10 mouse cellular contexts compared by ENCODE assay signal in the genomic region with DNA sequence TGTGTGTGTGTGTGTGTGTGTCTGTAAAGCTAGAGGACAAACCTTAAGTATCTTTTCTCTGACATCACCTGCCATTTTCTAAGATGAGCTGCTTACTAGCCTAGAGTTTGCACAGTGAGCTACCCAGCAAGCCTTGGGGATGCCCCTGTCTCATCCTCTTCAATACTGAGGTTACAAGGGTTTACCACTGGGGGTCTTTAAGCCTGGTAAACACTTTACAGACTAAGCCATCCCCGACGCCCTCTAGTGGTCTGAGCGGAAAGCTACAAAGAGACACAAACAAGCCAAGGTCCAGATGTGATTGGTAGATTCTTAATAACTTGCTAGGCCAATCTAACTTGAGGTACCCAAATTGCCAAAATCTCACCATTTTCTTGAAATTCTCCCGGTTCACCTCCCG.
DNase-seq lines count a peak whose midpoint lies in the region; ATAC-seq and TF ChIP-seq lines count a peak whose summit lies in the region.
"Had no signal": no experiment of that assay in that cellular context is flagged by ENCODE, and none has a peak within 500 bp of the region (broad histone marks: within the 10 kb centered on the region; RNA-seq: fewer than 3 reads in every experiment).

No protein-coding gene starts in this region.

- no peaks in the 10 kb centered on the region for H3K27me3 ChIP-seq in forebrain, embryonic 11.5 days (ENCODE audit: control insufficient read depth, insufficient read depth, low read length)
- no peaks in the 10 kb centered on the region for H3K27me3 ChIP-seq in forebrain, embryonic 12.5 days
- H3K27me3 ChIP-seq in embryonic facial prominence, embryonic 14.5 days (replicated peaks; ENCODE audit: control insufficient read depth, insufficient read depth, low read length): no peaks in the 10 kb centered on the region
- no peaks in the 10 kb centered on the region for H3K27me3 ChIP-seq in stomach, postnatal 0 days (ENCODE audit: control insufficient read depth, insufficient read depth, low read length)
- H3K27me3 ChIP-seq: embryonic facial prominence, embryonic 15.5 days; hindbrain, embryonic 15.5 days had no signal

- peak; percentile 69 for TF ChIP-seq CTCF in stomach, postnatal 0 days (IDR thresholded peaks at IDR 0.05; ENCODE audit: low read depth)

- TF ChIP-seq EP300 in stomach, postnatal 0 days (optimal IDR thresholded peaks at IDR 0.05): no peak

- H3K27ac ChIP-seq in forebrain, embryonic 11.5 days (ENCODE audit: low read depth, low read length): no peak overlapping the region
- no peak overlapping the region for H3K27ac ChIP-seq in forebrain, embryonic 12.5 days
- no peak overlapping the region for H3K27ac ChIP-seq in embryonic facial prominence, embryonic 14.5 days (replicated peaks; ENCODE audit: low read depth, low read length)
- no peak overlapping the region for H3K27ac ChIP-seq in stomach, postnatal 0 days (replicated peaks)
- H3K27ac ChIP-seq: embryonic facial prominence, embryonic 15.5 days; hindbrain, embryonic 15.5 days had no signal

- H3K36me3 ChIP-seq in forebrain, embryonic 11.5 days (ENCODE audit: control insufficient read depth, insufficient read depth, low read length): no peaks in the 10 kb centered on the region
- no peaks in the 10 kb centered on the region for H3K36me3 ChIP-seq in forebrain, embryonic 12.5 days (replicated peaks)
- H3K36me3 ChIP-seq in embryonic facial prominence, embryonic 14.5 days (ENCODE audit: control insufficient read depth, insufficient read depth, low read length): no peaks in the 10 kb centered on the region
- H3K36me3 ChIP-seq in stomach, postnatal 0 days (ENCODE audit: control insufficient read depth, insufficient read depth, low read length): no peaks in the 10 kb centered on the region
- H3K36me3 ChIP-seq: embryonic facial prominence, embryonic 15.5 days; hindbrain, embryonic 15.5 days had no signal

- ATAC-seq in forebrain, embryonic 11.5 days (replicated peaks; ENCODE audit: low FRiP score): no peak
- no peak for ATAC-seq in forebrain, embryonic 12.5 days (ENCODE audit: low FRiP score)
- no peak for ATAC-seq in embryonic facial prominence, embryonic 14.5 days (ENCODE audit: low read depth)
- no peak for ATAC-seq in stomach, postnatal 0 days (ENCODE audit: low FRiP score, low TSS enrichment)
- no peak for ATAC-seq in erythroid progenitor cell, adult 5-6 weeks (replicated peaks; ENCODE audit: low FRiP score, poor library complexity, severe bottlenecking)

- no peaks in the 10 kb centered on the region for H3K9me3 ChIP-seq in forebrain, embryonic 11.5 days (ENCODE audit: control insufficient read depth, low read length)
- H3K9me3 ChIP-seq in forebrain, embryonic 12.5 days: no peaks in the 10 kb centered on the region
- H3K9me3 ChIP-seq in embryonic facial prominence, embryonic 14.5 days (ENCODE audit: control insufficient read depth, low read length): no peaks in the 10 kb centered on the region
- no peaks in the 10 kb centered on the region for H3K9me3 ChIP-seq in stomach, postnatal 0 days (ENCODE audit: control insufficient read depth, low read length)
- H3K9me3 ChIP-seq: embryonic facial prominence, embryonic 15.5 days; hindbrain, embryonic 15.5 days had no signal

- peak; percentile 76 for DNase-seq in forebrain, embryonic 11.5 days (ENCODE audit: low spot score)
- DNase-seq in lung, postnatal 10 days: peak; percentile 4
- no peak for DNase-seq in lung, postnatal 14 days
- peak; percentile 48 for DNase-seq in embryonic facial prominence, embryonic 14.5 days (ENCODE audit: low spot score)
- no peak for DNase-seq in stomach, postnatal 0 days (ENCODE audit: low spot score)
- DNase-seq in left cerebral cortex, adult 8-10 months (ENCODE audit: low spot score in 2 of 2): no peak

- H3K9ac ChIP-seq in forebrain, embryonic 11.5 days (ENCODE audit: low read length): no peak overlapping the region
- no peak overlapping the region for H3K9ac ChIP-seq in forebrain, embryonic 12.5 days
- no peak overlapping the region for H3K9ac ChIP-seq in embryonic facial prominence, embryonic 14.5 days (ENCODE audit: low read depth, low read length)
- no peak overlapping the region for H3K9ac ChIP-seq in stomach, postnatal 0 days (ENCODE audit: low read length)
- H3K9ac ChIP-seq: embryonic facial prominence, embryonic 15.5 days; hindbrain, embryonic 15.5 days had no signal

- H3K4me2 ChIP-seq in forebrain, embryonic 11.5 days (ENCODE audit: low read depth, low read length, severe bottlenecking): no peak overlapping the region
- H3K4me2 ChIP-seq in forebrain, embryonic 12.5 days: no peak overlapping the region
- no peak overlapping the region for H3K4me2 ChIP-seq in embryonic facial prominence, embryonic 14.5 days (ENCODE audit: low read depth, low read length)
- no peak overlapping the region for H3K4me2 ChIP-seq in stomach, postnatal 0 days (replicated peaks; ENCODE audit: low read depth)
- H3K4me2 ChIP-seq: embryonic facial prominence, embryonic 15.5 days; hindbrain, embryonic 15.5 days had no signal

- 9% methylated on average over 5 of the region's 5 CpGs for WGBS in forebrain, embryonic 11.5 days
- WGBS in forebrain, embryonic 12.5 days: 12% methylated on average over 5 of the region's 5 CpGs
- WGBS in embryonic facial prominence, embryonic 14.5 days: 5% methylated on average over 5 of the region's 5 CpGs
- 12% methylated on average over 5 of the region's 5 CpGs for WGBS in stomach, postnatal 0 days

- H3K4me1 ChIP-seq in forebrain, embryonic 11.5 days (replicated peaks; ENCODE audit: control insufficient read depth, insufficient read depth, low read length): no peaks in the 10 kb centered on the region
- no peaks in the 10 kb centered on the region for H3K4me1 ChIP-seq in forebrain, embryonic 12.5 days
- H3K4me1 ChIP-seq in embryonic facial prominence, embryonic 14.5 days (ENCODE audit: control insufficient read depth, insufficient read depth, low read length): no peaks in the 10 kb centered on the region
- H3K4me1 ChIP-seq in stomach, postnatal 0 days (replicated peaks; ENCODE audit: control insufficient read depth, insufficient read depth): no peaks in the 10 kb centered on the region
- H3K4me1 ChIP-seq: embryonic facial prominence, embryonic 15.5 days; hindbrain, embryonic 15.5 days had no signal

- no peak overlapping the region for H3K4me3 ChIP-seq in forebrain, embryonic 11.5 days (ENCODE audit: low read depth, low read length)
- no peak overlapping the region for H3K4me3 ChIP-seq in forebrain, embryonic 12.5 days (replicated peaks)
- no peak overlapping the region for H3K4me3 ChIP-seq in embryonic facial prominence, embryonic 14.5 days (ENCODE audit: low read depth, low read length)
- no peak overlapping the region for H3K4me3 ChIP-seq in stomach, postnatal 0 days (ENCODE audit: low read depth, low read length)
- H3K4me3 ChIP-seq: embryonic facial prominence, embryonic 15.5 days; hindbrain, embryonic 15.5 days had no signal

Comparison
In these comparisons a context has a peak if more than half of its experiments do, and no peak if none do; other contexts are left out.
1. DNase-seq: peak in forebrain, embryonic 11.5 days (single experiment), lung, postnatal 10 days (single experiment) and embryonic facial prominence, embryonic 14.5 days (single experiment); none in lung, postnatal 14 days (single experiment), stomach, postnatal 0 days (single experiment) and left cerebral cortex, adult 8-10 months (0 of 2).